8 mouse cellular contexts compared by ENCODE assay signal in genomic region chr6:134920190-134921013, GRCm38 (mm10). TPM values are rescaled to one million over a fixed set of nuclear protein-coding genes. Genes with fewer than 3 reads are reported as not detected.
DNase-seq lines count a peak whose midpoint lies in the region; ATAC-seq and TF ChIP-seq lines count a peak whose summit lies in the region.

Cdkn1b (plus strand) TSS chr6:134920401.

- peak; percentile 96 for ATAC-seq in intestine, postnatal 0 days

- peak; percentile 93 for DNase-seq in adrenal gland, postnatal 14 days
- DNase-seq in embryonic facial prominence, embryonic 10.5 days (ENCODE audit: low spot score): peak; percentile 92
- no peak for DNase-seq in gonadal fat pad, adult 2 months (ENCODE audit: low read depth)
- DNase-seq in left cerebral cortex, postnatal 36 days (ENCODE audit: low spot score in 2 of 2): peak; percentile 89 to 92
- DNase-seq in midbrain, embryonic 10.5 days (ENCODE audit: low spot score): peak; percentile 91
- DNase-seq in right cerebral cortex, postnatal 4 days: peak; percentile 84
- DNase-seq in yolk sac, embryonic 10.5 days (ENCODE audit: low spot score): peak; percentile 94

- peak within 1 kb of the TSS; percentile 97 for H3K4me2 ChIP-seq in intestine, postnatal 0 days (replicated peaks; ENCODE audit: low read depth)

- peak within 1 kb of the TSS; percentile 95 for H3K4me3 ChIP-seq in embryonic facial prominence, embryonic 10.5 days
- peak within 1 kb of the TSS; percentile 67 for H3K4me3 ChIP-seq in intestine, postnatal 0 days (ENCODE audit: low read depth, low read length)
- H3K4me3 ChIP-seq in midbrain, embryonic 10.5 days: peak within 1 kb of the TSS; percentile 81

- peaks cover 59% of the 10 kb centered on the region for H3K4me1 ChIP-seq in embryonic facial prominence, embryonic 10.5 days
- H3K4me1 ChIP-seq in intestine, postnatal 0 days (replicated peaks; ENCODE audit: control insufficient read depth, insufficient read depth, low read length): 0 out of 2 replicates have a peak, but pooled peaks cover 4% of the 10 kb centered on the region
- H3K4me1 ChIP-seq in midbrain, embryonic 10.5 days: peaks cover 71% of the 10 kb centered on the region

- peak within 1 kb of the TSS; percentile 90 for H3K9ac ChIP-seq in intestine, postnatal 0 days (ENCODE audit: low read depth, low read length)

- H3K9me3 ChIP-seq in embryonic facial prominence, embryonic 10.5 days: no peaks in the 10 kb centered on the region
- no peaks in the 10 kb centered on the region for H3K9me3 ChIP-seq in intestine, postnatal 0 days (ENCODE audit: control insufficient read depth)
- no peaks in the 10 kb centered on the region for H3K9me3 ChIP-seq in midbrain, embryonic 10.5 days (replicated peaks)

- peaks cover 22% of the 10 kb centered on the region for H3K27me3 ChIP-seq in embryonic facial prominence, embryonic 10.5 days (replicated peaks; ENCODE audit: low read depth, poor library complexity, severe bottlenecking)
- no peaks in the 10 kb centered on the region for H3K27me3 ChIP-seq in intestine, postnatal 0 days (replicated peaks; ENCODE audit: control insufficient read depth, insufficient read depth, low read length)
- peaks cover 19% of the 10 kb centered on the region for H3K27me3 ChIP-seq in midbrain, embryonic 10.5 days (ENCODE audit: low read depth, poor library complexity, severe bottlenecking)

- peaks cover 25% of the 10 kb centered on the region for H3K36me3 ChIP-seq in embryonic facial prominence, embryonic 10.5 days (replicated peaks)
- 0 out of 2 replicates have a peak, but pooled peaks cover 7% of the 10 kb centered on the region for H3K36me3 ChIP-seq in intestine, postnatal 0 days (ENCODE audit: control insufficient read depth, insufficient read depth)
- H3K36me3 ChIP-seq in midbrain, embryonic 10.5 days: peaks cover 30% of the 10 kb centered on the region

- H3K27ac ChIP-seq in embryonic facial prominence, embryonic 10.5 days (replicated peaks): peak within 1 kb of the TSS; percentile 98
- H3K27ac ChIP-seq in intestine, postnatal 0 days (ENCODE audit: low read depth, low read length): peak within 1 kb of the TSS; percentile 94
- H3K27ac ChIP-seq in midbrain, embryonic 10.5 days (replicated peaks): peak within 1 kb of the TSS; percentile 94

- intact Hi-C loops in left cerebral cortex, postnatal 36 days (cut with DNase I): loop anchor here (1.0 to 2.0 kb wide), 2 partner anchors 22 to 34 kb away; partner anchors contain the start of gene Gpr19

- under 1% methylated on average over 77 of the region's 77 CpGs for WGBS in embryonic facial prominence, embryonic 10.5 days
- WGBS in intestine, postnatal 0 days: under 1% methylated on average over 76 of the region's 77 CpGs
- WGBS in midbrain, embryonic 10.5 days: under 1% methylated on average over 77 of the region's 77 CpGs

- no peak; the same call in 1 of the 2 replicates for TF ChIP-seq CTCF in intestine, postnatal 0 days (IDR thresholded peaks at IDR 0.05; ENCODE audit: low read depth)

RNA-seq across cellular contexts. Expression of gene Cdkn1b, which starts in this region (rescaled TPM):
- 42.8 and 48.0 TPM in 2 replicates for total RNA-seq in adrenal gland, postnatal 14 days (2021)
- 15.3 and 16.7 TPM in 2 replicates for polyA plus RNA-seq in embryonic facial prominence, embryonic 10.5 days (2016; fragmentation: Nextera tagmentation; extraction: Ambion mirVana)
- polyA plus RNA-seq in gonadal fat pad, adult 2 months (2012; rRNA removed): 10.9 and 20.8 TPM in 2 replicates
- polyA plus RNA-seq in intestine, postnatal 0 days (2015; fragmentation: Nextera tagmentation; extraction: Ambion mirVana): 14.8 and 15.3 TPM in 2 replicates
- total RNA-seq in left cerebral cortex, postnatal 36 days (2021): 10 to 100 TPM; 41.5 to 46.0 TPM
- 15.5 and 20.9 TPM in 2 replicates for polyA plus RNA-seq in midbrain, embryonic 10.5 days (2016; fragmentation: Nextera tagmentation; extraction: Ambion mirVana)
